Mouse (Mus musculus) spleen, adult 2 months (tissue): Measurements from ENCODE around the gene Nudt19.

Source experiments
- CTCF ChIP-seq: fragments of 200-500 bp; IDR thresholded peaks from 2 replicates; pipeline ENCODE4 v1.5.1; 2011; ENCODE audit warnings: mild to moderate bottlenecking, inconsistent platforms; ENCODE audit not compliant: insufficient read depth, insufficient read length, insufficient replicate concordance; ENCODE audit errors: extremely low read depth
- POLR2A ChIP-seq: fragments of 200-500 bp; IDR thresholded peaks from 2 replicates; pipeline ENCODE4 v1.6.1; 2011; ENCODE audit warnings: low read depth, low read length, inconsistent platforms

DNA sequence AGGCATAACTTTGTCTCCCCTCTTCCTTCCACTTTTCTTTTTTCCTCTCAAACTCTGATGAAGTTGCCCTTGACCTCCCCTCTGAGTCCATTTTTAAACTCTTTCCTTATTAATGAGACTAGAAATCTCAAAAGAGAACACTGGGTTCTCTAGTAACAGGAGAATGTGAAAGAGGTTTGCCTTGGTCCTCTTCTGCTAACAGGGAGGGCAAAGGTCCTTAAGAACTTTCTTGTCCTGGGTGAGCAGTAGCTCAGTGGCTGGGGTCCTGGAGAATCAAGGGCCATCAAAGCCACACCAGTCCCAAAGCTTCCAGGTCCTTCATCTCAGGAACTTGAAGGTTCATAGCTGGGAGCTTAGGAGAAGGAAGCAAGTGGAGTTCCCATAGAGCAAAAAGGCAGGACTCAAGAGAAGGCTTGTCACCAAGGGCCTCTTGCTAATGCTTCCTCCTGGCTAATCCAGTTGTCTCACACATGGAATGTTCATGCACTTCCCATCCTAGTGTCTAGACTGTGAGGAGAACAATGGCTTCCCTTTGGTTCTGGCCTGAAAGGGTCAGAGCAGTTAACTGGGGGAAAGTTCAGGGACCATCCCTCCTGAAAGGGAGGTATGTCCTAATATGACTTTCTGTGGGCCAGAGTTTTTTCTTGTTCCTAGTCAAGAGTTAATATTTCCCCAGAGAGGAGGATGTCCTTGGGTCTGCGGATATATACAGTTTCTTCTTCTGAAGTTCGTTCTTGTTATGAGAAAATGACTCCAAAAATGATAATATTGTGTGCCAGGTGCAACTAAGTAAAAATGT lies 8.2 kb upstream of the Nudt19 start:
- TF ChIP-seq POLR2A (no peak), CTCF (no peak)
